Mouse (Mus musculus): ENCODE measurements at regions not wholly inside any gene's neighbourhood (a gene's known extent, or its start where the extent isn't known, plus 50 kb on each side); places are given as distances from the start of the nearest gene placed in this dataset.

DNA sequence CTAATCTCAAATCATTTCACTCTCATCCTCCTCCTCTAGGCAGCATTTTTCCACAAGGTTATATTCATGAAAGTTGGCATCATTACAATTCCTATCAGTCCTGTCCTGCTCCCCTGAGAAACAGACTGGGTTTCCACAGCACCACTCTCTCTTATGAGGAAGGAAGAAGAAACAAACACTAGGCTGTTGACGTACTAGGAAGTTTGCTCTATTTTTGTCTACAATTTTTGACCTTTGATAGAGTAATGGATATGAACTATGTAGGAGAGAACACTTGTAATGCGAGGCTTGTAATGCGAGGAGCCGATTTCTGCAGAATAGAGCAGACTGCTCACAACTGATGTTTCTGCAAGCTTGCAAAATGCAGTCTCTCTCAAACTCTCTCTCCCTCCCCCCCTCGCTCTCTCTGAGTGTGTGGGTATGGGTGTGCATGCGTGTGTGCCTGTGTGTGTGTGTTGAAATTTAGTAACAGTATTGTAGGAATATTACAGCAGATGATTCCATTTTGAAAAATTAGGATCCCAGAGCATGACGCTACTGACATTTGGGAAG lies 247.0 kb upstream of the Klf6 start:
- Histone ChIP-seq H3K9ac (replicated peaks; ENCODE audit: low read length) (no peak overlapping the region), H3K4me2 (replicated peaks; ENCODE audit: low read depth, low read length) (no peak overlapping the region), H3K27ac (ENCODE audit: low read length) (no peak overlapping the region), H3K4me1 (ENCODE audit: insufficient read depth, low read length) (0 out of 2 replicates have a peak, but pooled peaks cover 5% of the 10 kb centered on the region), H3K36me3 (ENCODE audit: insufficient read depth, low read length) (no peaks in the 10 kb centered on the region), H3K27me3 (ENCODE audit: insufficient read depth, low read length) (no peaks in the 10 kb centered on the region), H3K4me3 (ENCODE audit: low read length) (no peak overlapping the region), H3K9me3 (ENCODE audit: low read length) (no peaks in the 10 kb centered on the region)
- no peak for ATAC-seq (ENCODE audit: low FRiP score, low TSS enrichment)
- 78% methylated on average over 7 of the region's 7 CpGs for WGBS

DNA sequence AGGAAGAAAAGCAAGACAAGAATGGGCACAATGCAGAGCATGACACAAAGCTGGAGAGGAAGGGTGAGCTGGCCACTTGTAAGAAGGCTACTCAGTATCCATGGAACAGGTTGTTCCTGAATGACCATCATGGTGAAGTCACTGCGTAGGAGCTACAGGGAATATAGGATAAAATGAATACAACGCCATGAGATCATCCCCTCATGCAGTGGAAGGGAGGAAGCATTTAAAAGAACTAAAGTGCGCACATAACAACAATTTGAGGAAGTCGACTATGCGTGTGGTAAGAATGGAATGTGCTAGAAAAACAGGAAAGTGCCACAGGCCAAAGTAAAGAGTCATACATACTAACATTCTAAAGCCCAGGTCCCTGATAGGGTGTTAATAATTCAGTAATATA lies 246.4 kb upstream of the Klf6 start:
- 78% methylated on average over 5 of the region's 5 CpGs for WGBS
- 0 out of 2 replicates have a peak, but pooled peaks cover 5% of the 10 kb centered on the region for H3K4me1 ChIP-seq (ENCODE audit: insufficient read depth, low read length)
- no peak overlapping the region for H3K9ac ChIP-seq (replicated peaks; ENCODE audit: low read length)
- H3K36me3 ChIP-seq (ENCODE audit: insufficient read depth, low read length), result no peaks in the 10 kb centered on the region
- H3K9me3 ChIP-seq (ENCODE audit: low read length), result no peaks in the 10 kb centered on the region
- H3K4me3 ChIP-seq (ENCODE audit: low read length), result no peak overlapping the region
- ATAC-seq (ENCODE audit: low FRiP score, low TSS enrichment), result no peak
- no peaks in the 10 kb centered on the region for H3K27me3 ChIP-seq (ENCODE audit: insufficient read depth, low read length)
- H3K4me2 ChIP-seq (replicated peaks; ENCODE audit: low read depth, low read length), result no peak overlapping the region
- H3K27ac ChIP-seq (ENCODE audit: low read length), result no peak overlapping the region

DNA sequence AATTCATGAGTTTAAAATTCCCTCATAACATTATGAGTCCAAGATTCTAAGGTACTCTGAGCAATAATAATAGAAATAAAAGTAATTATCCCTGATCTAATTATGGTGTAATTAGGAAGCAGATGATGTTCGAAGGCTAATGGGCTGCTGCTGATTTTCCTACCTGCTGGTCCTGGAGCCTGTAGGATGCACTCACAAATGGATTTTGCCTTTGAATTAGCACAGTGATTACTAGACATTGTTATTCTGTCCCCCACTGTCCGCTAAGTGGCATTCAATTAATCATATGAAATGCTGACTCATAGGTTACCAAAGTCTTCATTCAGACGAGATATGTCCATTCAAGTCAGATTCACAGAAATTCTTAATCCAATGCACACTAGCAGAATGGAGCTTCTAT lies 246.0 kb upstream of the Klf6 start:
- H3K27ac ChIP-seq (ENCODE audit: low read length), result no peak overlapping the region
- 72% methylated on average over 3 of the region's 3 CpGs for WGBS
- 0 out of 2 replicates have a peak, but pooled peaks cover 5% of the 10 kb centered on the region for H3K4me1 ChIP-seq (ENCODE audit: insufficient read depth, low read length)
- no peak for ATAC-seq (ENCODE audit: low FRiP score, low TSS enrichment)
- no peaks in the 10 kb centered on the region for H3K27me3 ChIP-seq (ENCODE audit: insufficient read depth, low read length)
- no peaks in the 10 kb centered on the region for H3K9me3 ChIP-seq (ENCODE audit: low read length)
- H3K4me2 ChIP-seq (replicated peaks; ENCODE audit: low read depth, low read length), result no peak overlapping the region
- no peaks in the 10 kb centered on the region for H3K36me3 ChIP-seq (ENCODE audit: insufficient read depth, low read length)
- H3K4me3 ChIP-seq (ENCODE audit: low read length), result no peak overlapping the region
- no peak overlapping the region for H3K9ac ChIP-seq (replicated peaks; ENCODE audit: low read length)

DNA sequence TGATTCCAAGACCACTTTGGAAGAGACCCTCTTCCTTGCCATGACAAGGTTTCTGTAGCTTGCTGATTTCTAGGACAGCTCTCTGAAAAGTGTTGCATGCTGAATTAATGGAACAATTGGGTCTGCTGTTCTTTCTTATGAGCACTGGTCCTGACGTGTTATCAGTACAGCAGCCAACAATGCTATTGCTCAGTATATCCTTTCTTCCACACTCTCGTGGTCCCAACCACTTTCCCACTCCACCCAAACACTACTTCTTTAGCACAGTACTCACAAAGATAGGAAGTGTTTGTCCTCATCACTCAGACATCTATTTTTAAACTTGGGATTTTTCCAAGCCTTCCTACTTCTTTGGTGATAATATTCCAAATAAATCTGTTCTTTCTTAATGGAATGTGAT lies 233.2 kb upstream of the Klf6 start:
- 56% methylated on average over 2 of the region's 2 CpGs for WGBS
- Histone ChIP-seq H3K27ac (ENCODE audit: low read length) (no peak overlapping the region), H3K36me3 (ENCODE audit: insufficient read depth, low read length) (no peaks in the 10 kb centered on the region), H3K4me3 (ENCODE audit: low read length) (no peak overlapping the region), H3K9ac (replicated peaks; ENCODE audit: low read length) (no peak overlapping the region), H3K4me1 (ENCODE audit: insufficient read depth, low read length) (no peaks in the 10 kb centered on the region), H3K9me3 (ENCODE audit: low read length) (no peaks in the 10 kb centered on the region), H3K4me2 (replicated peaks; ENCODE audit: low read depth, low read length) (no peak overlapping the region), H3K27me3 (ENCODE audit: insufficient read depth, low read length) (no peaks in the 10 kb centered on the region)
- ATAC-seq (ENCODE audit: low FRiP score, low TSS enrichment), result no peak

DNA sequence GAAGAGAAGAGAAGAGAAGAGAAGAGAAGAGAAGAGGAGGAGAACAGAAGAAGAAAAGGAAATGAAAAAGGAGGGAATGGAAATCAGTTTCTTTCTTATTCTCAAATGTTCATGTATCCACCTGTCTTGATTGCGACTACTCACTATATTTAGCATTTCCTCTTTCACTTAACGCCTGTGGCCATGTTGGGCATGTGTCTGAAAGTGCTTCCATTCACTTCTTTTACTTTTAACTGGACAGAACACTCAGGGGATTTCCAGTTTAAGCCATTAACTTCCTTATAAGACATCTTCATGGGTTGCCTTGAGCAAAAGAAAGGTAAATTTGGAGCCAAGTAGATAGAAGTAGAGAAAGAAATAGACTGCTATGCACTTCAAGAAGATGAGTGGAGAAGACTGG lies 226.3 kb upstream of the Klf6 start:
- Histone ChIP-seq H3K9me3 (ENCODE audit: low read length) (no peaks in the 10 kb centered on the region), H3K9ac (replicated peaks; ENCODE audit: low read length) (no peak overlapping the region)
- 69% methylated on average over 2 of the region's 2 CpGs for WGBS

DNA sequence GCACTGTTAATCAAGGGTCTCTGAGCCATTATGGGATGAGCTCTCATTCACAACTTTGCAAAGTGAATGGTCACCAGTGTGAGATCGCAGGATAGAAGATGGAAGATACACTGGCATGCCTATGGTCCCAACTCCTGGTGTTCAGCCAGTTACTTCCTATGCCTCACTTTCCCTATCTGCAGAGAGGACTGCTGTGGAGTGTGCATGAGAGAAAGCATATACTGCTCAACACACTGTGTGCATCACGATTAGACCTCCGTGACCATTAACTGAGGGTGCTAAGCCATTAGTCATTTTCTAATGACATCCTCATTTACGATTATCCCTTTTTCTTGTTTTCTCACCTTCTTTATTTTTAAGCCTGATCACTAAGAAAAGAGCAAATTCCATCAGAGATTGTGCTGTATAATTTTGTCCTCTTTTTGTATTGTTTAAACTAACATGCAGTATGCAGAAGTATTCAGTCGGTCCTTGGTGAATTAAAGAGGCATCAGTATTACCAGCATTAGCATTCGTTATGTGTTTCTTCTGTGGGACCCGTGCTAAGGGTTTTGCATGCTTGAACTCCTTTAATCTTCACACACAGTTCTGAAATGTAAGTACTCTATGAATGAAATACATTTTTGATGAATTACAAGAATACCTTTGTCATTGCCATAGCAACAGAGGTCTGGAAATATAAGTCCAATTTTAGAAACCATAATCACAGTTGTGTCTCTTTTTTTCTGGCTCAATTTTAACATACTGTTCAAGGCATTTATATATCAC lies 219.4 kb upstream of the Klf6 start:
- 87% methylated on average over 7 of the region's 7 CpGs for WGBS
- Histone ChIP-seq H3K9ac (replicated peaks; ENCODE audit: low read length) (no peak overlapping the region), H3K4me3 (ENCODE audit: low read length) (no peak overlapping the region), H3K4me2 (replicated peaks; ENCODE audit: low read depth, low read length) (no peak overlapping the region), H3K27me3 (ENCODE audit: insufficient read depth, low read length) (no peaks in the 10 kb centered on the region), H3K36me3 (ENCODE audit: insufficient read depth, low read length) (no peaks in the 10 kb centered on the region), H3K27ac (ENCODE audit: low read length) (no peak overlapping the region), H3K4me1 (ENCODE audit: insufficient read depth, low read length) (no peaks in the 10 kb centered on the region), H3K9me3 (ENCODE audit: low read length) (no peaks in the 10 kb centered on the region)
- no peak for ATAC-seq (ENCODE audit: low FRiP score, low TSS enrichment)

More for the DNA sequence above, 226.3 kb upstream of the Klf6 start:
- Histone ChIP-seq H3K4me1 (ENCODE audit: insufficient read depth, low read length) (no peaks in the 10 kb centered on the region), H3K27ac (ENCODE audit: low read length) (no peak overlapping the region), H3K27me3 (ENCODE audit: insufficient read depth, low read length) (no peaks in the 10 kb centered on the region), H3K36me3 (ENCODE audit: insufficient read depth, low read length) (no peaks in the 10 kb centered on the region), H3K4me2 (replicated peaks; ENCODE audit: low read depth, low read length) (no peak overlapping the region), H3K4me3 (ENCODE audit: low read length) (no peak overlapping the region)
- ATAC-seq (ENCODE audit: low FRiP score, low TSS enrichment), result no peak

DNA sequence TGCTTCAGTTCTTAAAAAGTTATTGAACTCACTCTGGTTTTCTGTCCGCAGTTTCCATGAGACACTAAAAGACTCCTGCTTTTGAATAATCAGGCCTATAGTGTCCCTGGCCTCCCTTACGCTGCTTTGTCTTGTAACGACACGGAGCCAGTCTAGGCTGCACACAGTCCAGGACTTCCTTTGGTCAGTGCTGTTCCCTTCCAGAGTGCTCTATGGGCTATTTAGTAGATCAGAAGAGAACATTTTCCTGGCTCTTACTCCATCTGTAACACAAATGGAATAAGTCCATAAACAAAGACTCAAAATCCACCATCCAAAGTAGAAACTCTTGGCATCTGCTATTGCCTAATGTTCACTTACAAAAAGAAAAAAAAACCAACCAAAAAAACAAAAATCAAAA lies 213.0 kb upstream of the Klf6 start:
- WGBS, result 93% methylated on average over 4 of the region's 4 CpGs
- Histone ChIP-seq H3K4me3 (ENCODE audit: low read length) (no peak overlapping the region), H3K27me3 (ENCODE audit: insufficient read depth, low read length) (no peaks in the 10 kb centered on the region), H3K4me2 (replicated peaks; ENCODE audit: low read depth, low read length) (no peak overlapping the region), H3K9ac (replicated peaks; ENCODE audit: low read length) (no peak overlapping the region), H3K27ac (ENCODE audit: low read length) (no peak overlapping the region), H3K36me3 (ENCODE audit: insufficient read depth, low read length) (no peaks in the 10 kb centered on the region), H3K9me3 (ENCODE audit: low read length) (no peaks in the 10 kb centered on the region), H3K4me1 (ENCODE audit: insufficient read depth, low read length) (no peaks in the 10 kb centered on the region)
- ATAC-seq (ENCODE audit: low FRiP score, low TSS enrichment), result no peak

DNA sequence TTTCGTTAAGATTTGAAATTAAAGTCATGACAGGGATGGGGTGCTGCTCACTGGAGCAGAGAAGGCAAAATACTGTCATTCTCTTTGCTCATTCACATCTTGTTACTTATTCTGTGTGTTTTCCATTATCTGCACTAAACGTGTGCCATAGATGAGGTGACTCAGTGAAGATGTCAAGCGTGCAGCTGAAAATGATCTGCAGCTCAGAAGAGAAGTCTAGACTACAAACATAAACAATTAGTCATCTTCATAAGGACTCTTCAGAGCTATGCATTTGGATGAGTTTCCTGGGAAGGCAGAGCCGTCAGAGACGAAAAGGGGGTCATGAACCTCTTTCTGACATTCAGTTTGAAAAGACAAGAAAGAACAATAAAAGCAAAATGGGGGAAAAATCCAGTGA lies 203.7 kb upstream of the Klf6 start:
- Histone ChIP-seq H3K4me3 (ENCODE audit: low read length) (no peak overlapping the region), H3K27me3 (ENCODE audit: insufficient read depth, low read length) (no peaks in the 10 kb centered on the region), H3K9ac (replicated peaks; ENCODE audit: low read length) (no peak overlapping the region), H3K4me2 (replicated peaks; ENCODE audit: low read depth, low read length) (no peak overlapping the region), H3K27ac (ENCODE audit: low read length) (no peak overlapping the region), H3K9me3 (ENCODE audit: low read length) (no peaks in the 10 kb centered on the region), H3K4me1 (ENCODE audit: insufficient read depth, low read length) (no peaks in the 10 kb centered on the region), H3K36me3 (ENCODE audit: insufficient read depth, low read length) (no peaks in the 10 kb centered on the region)
- WGBS, result 64% methylated on average over 5 of the region's 5 CpGs
- ATAC-seq (ENCODE audit: low FRiP score, low TSS enrichment), result no peak

DNA sequence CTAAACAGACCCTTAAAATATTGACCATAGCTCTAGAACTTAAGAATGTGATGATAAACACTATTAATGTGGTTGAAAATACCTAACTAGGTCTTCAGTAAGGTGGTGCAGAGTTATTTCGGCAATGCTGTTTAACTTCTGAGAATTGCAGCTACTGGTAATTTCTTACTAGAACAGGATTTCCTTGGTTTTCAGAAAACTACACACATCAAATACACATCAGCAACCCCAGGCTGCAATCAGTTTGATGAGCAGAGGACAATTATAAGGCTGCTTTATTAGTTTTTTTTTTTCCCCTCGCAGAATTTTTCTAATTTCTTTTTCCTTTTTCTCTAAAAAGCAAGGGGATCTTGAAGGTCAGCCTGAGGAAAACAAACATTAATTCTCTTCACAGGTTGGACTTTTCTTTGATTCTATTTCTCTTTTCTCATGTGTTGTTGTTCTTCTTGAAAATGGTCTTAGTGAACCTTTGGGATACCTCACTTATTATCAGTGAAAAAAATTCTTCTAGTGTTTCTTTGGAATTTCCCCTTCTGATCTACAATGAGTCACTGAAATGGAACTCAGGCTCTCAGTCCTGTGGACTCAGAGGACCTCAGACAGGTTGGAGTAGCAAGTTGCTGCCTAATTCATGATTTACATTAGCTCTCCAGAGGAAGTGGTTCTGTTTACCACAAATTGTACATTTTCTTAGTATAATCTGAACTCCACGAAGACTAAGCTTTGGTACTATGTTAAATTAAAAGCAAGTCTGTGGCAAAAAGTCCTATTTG lies 194.9 kb upstream of the Klf6 start:
- Histone ChIP-seq H3K9me3 (ENCODE audit: low read length) (no peaks in the 10 kb centered on the region), H3K27ac (ENCODE audit: low read length) (no peak overlapping the region), H3K4me2 (replicated peaks; ENCODE audit: low read depth, low read length) (no peak overlapping the region), H3K27me3 (ENCODE audit: insufficient read depth, low read length) (no peaks in the 10 kb centered on the region), H3K36me3 (ENCODE audit: insufficient read depth, low read length) (no peaks in the 10 kb centered on the region), H3K9ac (replicated peaks; ENCODE audit: low read length) (no peak overlapping the region), H3K4me1 (ENCODE audit: insufficient read depth, low read length) (no peaks in the 10 kb centered on the region), H3K4me3 (ENCODE audit: low read length) (no peak overlapping the region)
- no peak for ATAC-seq (ENCODE audit: low FRiP score, low TSS enrichment)
- whole genome bisulfite sequencing, result 80% methylated on average over 3 of the region's 3 CpGs

DNA sequence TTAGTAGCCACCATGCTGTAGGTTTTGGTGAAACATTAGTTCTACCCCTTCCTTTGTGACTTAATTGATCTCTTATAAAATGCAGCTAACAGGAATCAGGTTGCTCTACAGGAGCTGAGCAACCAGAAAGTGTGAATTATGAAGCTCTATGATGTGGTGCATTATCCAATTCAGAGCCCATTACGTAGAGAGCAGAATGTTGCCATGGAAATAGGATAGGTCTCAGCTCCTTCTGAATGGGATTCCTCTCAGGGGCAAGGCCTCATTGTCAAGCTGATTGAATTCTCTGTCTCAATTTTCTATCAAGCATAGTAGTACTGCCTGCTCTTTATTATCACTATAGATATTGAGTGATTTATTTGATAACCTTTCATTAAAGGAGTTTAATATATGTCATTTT lies 185.6 kb upstream of the Klf6 start:
- no peaks in the 10 kb centered on the region for H3K9me3 ChIP-seq (ENCODE audit: low read length)
- H3K4me2 ChIP-seq (replicated peaks; ENCODE audit: low read depth, low read length), result no peak overlapping the region
- no peaks in the 10 kb centered on the region for H3K27me3 ChIP-seq (ENCODE audit: insufficient read depth, low read length)
- ATAC-seq (ENCODE audit: low FRiP score, low TSS enrichment), result no peak
- H3K4me1 ChIP-seq (ENCODE audit: insufficient read depth, low read length), result no peaks in the 10 kb centered on the region
- WGBS, result 72% methylated on average over 1 of the region's 1 CpGs
- no peak overlapping the region for H3K27ac ChIP-seq (ENCODE audit: low read length)
- no peaks in the 10 kb centered on the region for H3K36me3 ChIP-seq (ENCODE audit: insufficient read depth, low read length)
- H3K9ac ChIP-seq (replicated peaks; ENCODE audit: low read length), result no peak overlapping the region
- no peak overlapping the region for H3K4me3 ChIP-seq (ENCODE audit: low read length)
